Mouse (Mus musculus) heart, embryonic 12.5 days (tissue): ENCODE measurements at regions not wholly inside any gene's neighbourhood (a gene's known extent, or its start where the extent isn't known, plus 50 kb on each side); places are given as distances from the start of the nearest gene placed in this dataset.

Experiments used
- ATAC-seq: fragments of 200-750 bp; cut with Nextera tagmentation; 2 replicates; pipeline ENCODE4 v1.8.0; 2017; ENCODE audit warnings: moderate TSS enrichment, moderate library complexity; ENCODE audit not compliant: insufficient number of reproducible peaks, low FRiP score
- H3K27ac ChIP-seq: fragments of 300-500 bp; sonication (generic); 2 replicates; pipeline ENCODE4 v1.5.1; 2016; ENCODE audit warnings: mild to moderate bottlenecking, moderate library complexity; ENCODE audit not compliant: poor library complexity, severe bottlenecking
- H3K27me3 ChIP-seq: fragments of 300-500 bp; sonication (generic); replicated peaks from 2 replicates; pipeline ENCODE4 v1.6.1; 2016; ENCODE audit warnings: mild to moderate bottlenecking, moderate library complexity
- H3K36me3 ChIP-seq: fragments of 300-500 bp; sonication (generic); 2 replicates; pipeline ENCODE4 v1.6.1; 2016; ENCODE audit warnings: mild to moderate bottlenecking, moderate library complexity
- H3K4me1 ChIP-seq: fragments of 300-500 bp; sonication (generic); replicated peaks from 2 replicates; pipeline ENCODE4 v1.6.1; 2016; ENCODE audit warnings: mild to moderate bottlenecking
- H3K4me2 ChIP-seq: fragments of 300-500 bp; sonication (generic); 2 replicates; pipeline ENCODE4 v1.6.1; 2016; ENCODE audit warnings: mild to moderate bottlenecking, moderate library complexity
- H3K4me3 ChIP-seq: fragments of 300-500 bp; sonication (generic); 2 replicates; pipeline ENCODE4 v1.5.1; 2016; ENCODE audit warnings: mild to moderate bottlenecking
- H3K9ac ChIP-seq: fragments of 300-500 bp; sonication (generic); 2 replicates; pipeline ENCODE4 v1.6.1; 2016; ENCODE audit warnings: mild to moderate bottlenecking, moderate library complexity
- H3K9me3 ChIP-seq: fragments of 300-500 bp; sonication (generic); replicated peaks from 2 replicates; pipeline ENCODE4 v1.6.1; 2016; ENCODE audit warnings: mild to moderate bottlenecking, moderate library complexity
- WGBS: fragments of 180-500 bp; shearing (Covaris S2); methylation state at CpG from one replicate; pipeline ENCODE4 v1.1.7; 2016; 5-methylcytosine and 5-hydroxymethylcytosine counted together

DNA sequence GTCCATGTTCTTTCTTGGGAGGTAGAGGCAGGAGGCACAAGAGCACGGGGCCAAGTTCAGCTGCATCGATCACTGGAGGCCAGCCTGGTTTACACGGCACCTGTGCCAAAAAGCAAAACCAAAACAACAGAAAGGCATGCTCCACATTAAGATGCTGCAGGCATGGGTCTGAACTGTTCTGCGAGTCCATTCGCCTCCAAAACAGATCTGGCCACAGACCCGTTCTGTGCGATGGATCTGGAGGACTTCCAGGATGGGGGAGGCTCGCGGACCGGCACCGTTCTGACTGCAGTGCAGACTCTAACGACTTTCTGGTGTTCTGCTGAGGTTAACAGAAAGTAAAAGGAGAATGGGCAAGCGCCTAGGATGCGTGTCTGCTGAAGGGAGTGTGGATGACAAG is 52.3 kb downstream of the A230072I06Rik start:
- Histone ChIP-seq H3K9ac (no peak overlapping the region), H3K27ac (no peak overlapping the region), H3K4me3 (no peak overlapping the region), H3K36me3 (no peaks in the 10 kb centered on the region), H3K27me3 (peaks cover 64% of the 10 kb centered on the region), H3K4me2 (no peak overlapping the region), H3K4me1 (no peaks in the 10 kb centered on the region), H3K9me3 (no peaks in the 10 kb centered on the region)
- ATAC-seq, result no peak
- WGBS, result 72% methylated on average over 14 of the region's 14 CpGs

DNA sequence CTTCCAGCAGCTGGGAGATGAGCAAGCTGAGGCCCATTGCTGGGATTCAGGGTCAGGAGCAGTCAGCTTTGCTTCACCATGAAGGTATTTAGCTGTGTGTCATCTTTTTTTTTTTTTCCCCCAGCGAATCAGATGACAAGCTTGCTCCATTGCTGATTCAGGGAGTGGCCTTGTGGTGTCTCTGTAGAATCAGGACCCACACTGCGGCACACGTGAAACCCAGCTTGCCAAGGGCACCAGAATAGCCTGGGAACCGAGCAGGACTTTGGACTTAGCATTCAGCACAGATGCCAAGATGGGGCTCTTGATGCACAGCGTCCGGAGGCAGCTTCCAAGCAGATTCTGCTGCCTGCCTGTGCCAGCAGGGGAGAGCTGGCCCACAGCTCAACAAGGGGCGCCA is 53.0 kb downstream of the A230072I06Rik start:
- Histone ChIP-seq H3K9me3 (no peaks in the 10 kb centered on the region), H3K27ac (no peak overlapping the region), H3K4me3 (no peak overlapping the region), H3K4me2 (no peak overlapping the region), H3K9ac (no peak overlapping the region), H3K36me3 (no peaks in the 10 kb centered on the region), H3K27me3 (peaks cover 69% of the 10 kb centered on the region), H3K4me1 (no peaks in the 10 kb centered on the region)
- 72% methylated on average over 7 of the region's 7 CpGs for WGBS
- no peak for ATAC-seq

DNA sequence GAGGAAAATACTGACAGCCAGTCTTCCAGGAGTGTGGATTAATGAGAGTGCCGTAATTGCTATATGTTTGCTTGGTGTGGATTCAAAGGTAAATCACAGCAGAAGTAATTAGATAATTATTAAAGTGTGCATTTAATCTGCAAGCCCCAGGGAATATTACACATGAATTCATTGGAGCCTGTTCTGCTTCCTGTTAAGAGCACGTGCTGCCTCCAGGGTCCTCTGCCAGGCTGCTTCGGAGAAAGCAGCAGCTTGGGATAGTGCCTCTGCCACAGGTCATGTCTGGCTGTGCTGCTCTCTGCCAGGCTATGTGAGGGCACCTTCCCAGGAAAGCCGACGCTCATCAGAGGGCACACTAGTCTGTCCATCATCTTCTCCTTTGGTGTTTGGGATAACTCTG is 55.5 kb downstream of the A230072I06Rik start:
- Histone ChIP-seq H3K4me3 (no peak overlapping the region), H3K36me3 (no peaks in the 10 kb centered on the region), H3K4me1 (no peaks in the 10 kb centered on the region), H3K9me3 (no peaks in the 10 kb centered on the region), H3K4me2 (no peak overlapping the region), H3K27ac (no peak overlapping the region), H3K9ac (no peak overlapping the region), H3K27me3 (peaks cover 53% of the 10 kb centered on the region)
- WGBS, result 77% methylated on average over 5 of the region's 5 CpGs
- ATAC-seq, result no peak

- no peak for ATAC-seq
- Histone ChIP-seq H3K27ac (no peak overlapping the region), H3K27me3 (peaks cover 48% of the 10 kb centered on the region), H3K9me3 (no peaks in the 10 kb centered on the region), H3K4me1 (no peaks in the 10 kb centered on the region), H3K4me3 (no peak overlapping the region), H3K4me2 (no peak overlapping the region), H3K36me3 (no peaks in the 10 kb centered on the region), H3K9ac (no peak overlapping the region)
- WGBS, result 69% methylated on average over 7 of the region's 7 CpGs
Measured at GRCm38 (mm10) chr8:12334605-12335004, 56.0 kb downstream of the A230072I06Rik start.

- peaks cover 24% of the 10 kb centered on the region for H3K27me3 ChIP-seq
- 74% methylated on average over 17 of the region's 17 CpGs for WGBS
- H3K9ac ChIP-seq, result no peak overlapping the region
- H3K9me3 ChIP-seq, result no peaks in the 10 kb centered on the region
- no peak for ATAC-seq
- no peak overlapping the region for H3K27ac ChIP-seq
- no peak overlapping the region for H3K4me2 ChIP-seq
- H3K36me3 ChIP-seq, result no peaks in the 10 kb centered on the region
- H3K4me3 ChIP-seq, result no peak overlapping the region
- no peaks in the 10 kb centered on the region for H3K4me1 ChIP-seq
Measured at GRCm38 (mm10) chr8:12339149-12339924, 55.8 kb upstream of the Sox1 start.

DNA sequence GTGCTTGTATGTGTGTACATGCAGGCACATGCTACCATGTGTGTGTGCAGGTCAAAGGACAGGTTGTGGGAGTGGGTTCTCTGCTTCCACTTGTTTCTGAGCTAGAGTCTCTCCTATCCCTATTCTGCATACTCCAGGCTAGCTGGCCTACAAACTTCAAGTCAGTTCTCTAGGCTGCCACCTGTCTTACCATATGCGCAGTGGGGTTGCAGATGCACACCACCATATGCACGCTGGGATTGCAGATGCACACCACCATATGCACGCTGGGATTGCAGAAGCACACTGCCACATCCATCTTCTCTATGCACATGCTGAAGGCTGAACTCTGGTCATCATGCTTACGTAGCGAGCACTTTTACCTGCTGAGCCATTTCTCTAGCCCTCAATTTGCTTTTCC is 54.1 kb upstream of the Sox1 start:
- Histone ChIP-seq H3K27ac (no peak overlapping the region), H3K4me3 (no peak overlapping the region), H3K27me3 (peaks cover 11% of the 10 kb centered on the region), H3K9me3 (no peaks in the 10 kb centered on the region), H3K4me1 (no peaks in the 10 kb centered on the region), H3K36me3 (no peaks in the 10 kb centered on the region), H3K4me2 (no peak overlapping the region), H3K9ac (no peak overlapping the region)
- 86% methylated on average over 5 of the region's 5 CpGs for WGBS
- ATAC-seq, result no peak
